Mouse (Mus musculus) cerebellum, postnatal 10 days (tissue): Measurements from ENCODE around the gene Gm11627.
"Not testable (repeated sequence)": the region's sequence is repeated elsewhere in the genome, so short reads cannot be mapped to it uniquely, and the experiment has no call there.

Source experiments
- DNase-seq, 2 experiments: peaks; one replicate each; pipeline ENCODE4 v3.0.0; 2021; ENCODE audit warnings: mixed read lengths in 2 of 2

Gm11627 gene

DNA sequence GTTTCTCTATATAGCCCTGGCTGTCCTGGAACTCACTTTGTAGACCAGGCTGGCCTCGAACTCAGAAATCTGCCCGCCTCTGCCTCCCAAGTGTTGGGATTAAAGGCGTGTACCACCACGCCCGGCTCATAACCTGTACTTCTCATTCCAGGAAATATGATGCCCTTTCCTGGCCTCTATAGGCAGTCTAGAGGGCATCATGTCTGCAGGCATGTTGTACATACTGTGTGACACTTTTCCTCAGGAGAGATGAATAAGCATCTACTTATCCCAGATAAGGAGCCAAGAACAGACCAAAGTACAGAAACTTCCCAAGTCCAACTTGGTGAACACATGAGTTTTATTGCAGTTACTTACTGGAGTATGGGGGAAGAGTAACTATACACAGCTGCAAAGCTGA, 20.6 kb downstream of the Gm11627 start:
- DNase-seq, result no peak

DNA sequence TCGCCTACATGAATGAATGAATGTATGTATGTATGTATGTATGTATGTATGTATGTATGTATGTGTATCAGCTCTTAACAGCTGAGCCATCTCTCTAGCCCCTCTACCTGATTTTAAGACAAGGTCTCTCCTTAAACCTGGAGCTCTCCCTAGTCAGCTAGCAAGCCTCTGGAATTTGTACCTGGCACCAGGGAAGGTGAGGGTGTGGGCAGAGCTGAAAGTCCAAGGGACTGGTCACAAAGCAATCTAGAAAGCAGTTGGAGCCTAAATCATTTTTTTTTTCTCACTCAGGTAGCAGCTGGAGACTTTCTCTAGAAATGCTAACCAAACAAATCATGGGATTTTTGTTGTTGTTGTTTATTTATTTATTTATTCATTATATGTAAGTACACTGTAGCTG, 21.9 kb downstream of the Gm11627 start:
- DNase-seq, result no peak

DNA sequence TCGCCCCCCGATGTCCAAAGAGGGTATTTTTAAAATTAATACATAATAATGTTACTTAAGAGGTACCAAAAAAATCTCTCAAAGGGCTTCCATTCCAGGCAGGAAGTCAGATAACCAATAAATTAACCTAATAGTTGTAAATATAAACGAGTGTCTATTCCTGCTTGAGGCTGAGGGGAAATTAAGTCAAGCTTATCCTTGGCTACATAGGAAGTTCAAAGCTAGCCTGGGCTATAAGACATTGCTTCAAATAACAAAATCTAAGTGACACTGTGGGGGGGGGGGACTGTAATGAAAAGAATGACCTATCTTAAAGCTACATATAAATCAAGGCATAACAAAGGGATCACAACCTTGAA, 22.6 kb downstream of the Gm11627 start:
- no peak for DNase-seq

DNA sequence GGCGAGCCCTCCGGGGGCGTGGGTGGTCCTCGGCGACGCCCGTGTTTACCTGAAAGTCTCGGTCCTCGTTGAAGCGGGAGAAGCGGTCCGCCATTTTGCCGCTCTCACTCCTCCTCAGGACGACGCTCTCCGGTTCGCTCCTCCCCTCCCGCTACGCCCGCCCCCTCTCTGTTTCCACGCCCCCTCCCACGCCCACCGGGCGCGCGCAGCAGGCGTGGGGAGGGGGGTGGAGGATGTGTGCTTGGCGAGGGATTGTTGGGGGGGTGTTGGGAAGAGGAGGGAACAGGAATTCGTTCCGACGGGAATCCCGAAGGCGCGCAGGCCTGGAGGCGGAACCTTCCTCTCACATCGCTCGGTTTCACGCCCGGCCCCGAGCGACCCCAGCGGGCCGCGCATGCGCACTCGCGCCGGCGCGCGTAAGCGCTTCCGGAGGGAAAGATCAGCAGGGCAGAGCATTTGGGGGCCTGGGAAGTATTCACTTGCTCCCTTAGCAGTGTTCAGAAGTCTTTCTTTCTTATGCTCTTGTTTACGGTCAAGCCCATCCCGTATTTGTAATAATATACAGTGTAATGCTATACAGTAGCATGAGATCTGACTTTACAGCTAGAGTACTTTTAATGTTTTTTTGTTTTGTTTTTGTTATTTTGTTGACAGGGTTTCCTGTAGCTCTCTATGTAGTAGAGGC, 23.1 kb downstream of the Gm11627 start, which contains the start of gene Gpatch8:
Gpatch8 (minus strand) TSS at position 362 of the 685 bp plus-strand sequence.
- DNase-seq, result peak; percentile 96 to 98

DNA sequence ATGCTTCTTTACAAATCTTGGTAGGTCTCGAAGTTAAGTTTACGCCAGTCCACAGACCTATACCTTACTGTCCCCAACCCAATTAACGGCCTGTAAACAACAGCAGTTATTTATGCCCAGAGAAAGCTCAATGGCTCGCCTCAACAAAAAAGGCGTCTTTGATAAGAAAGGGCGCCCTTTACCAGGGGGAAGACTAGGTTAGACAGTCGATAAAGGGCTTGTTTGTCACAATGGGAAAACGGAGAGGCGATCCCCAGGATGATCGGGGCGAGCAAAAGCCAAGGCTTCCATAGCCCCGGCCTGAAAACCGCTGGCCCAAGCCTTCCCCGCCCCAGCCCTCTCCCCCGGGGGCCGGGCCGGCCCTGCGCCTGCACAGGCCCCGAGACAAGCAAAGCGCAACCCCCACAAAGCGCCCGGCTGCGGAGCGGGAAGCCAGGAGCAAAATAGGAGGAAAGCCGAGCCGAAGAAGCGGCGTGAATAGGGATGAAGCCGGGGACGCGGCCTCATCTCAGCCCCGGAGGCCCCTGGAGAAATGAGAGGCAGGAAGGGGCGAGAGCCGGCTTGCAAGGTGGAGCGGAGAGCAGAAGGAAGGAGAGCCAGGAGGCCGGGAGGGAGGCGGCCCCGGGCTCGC, 23.7 kb downstream of the Gm11627 start:
- peak in 1 of 2 experiments; percentile 68 for DNase-seq

DNA sequence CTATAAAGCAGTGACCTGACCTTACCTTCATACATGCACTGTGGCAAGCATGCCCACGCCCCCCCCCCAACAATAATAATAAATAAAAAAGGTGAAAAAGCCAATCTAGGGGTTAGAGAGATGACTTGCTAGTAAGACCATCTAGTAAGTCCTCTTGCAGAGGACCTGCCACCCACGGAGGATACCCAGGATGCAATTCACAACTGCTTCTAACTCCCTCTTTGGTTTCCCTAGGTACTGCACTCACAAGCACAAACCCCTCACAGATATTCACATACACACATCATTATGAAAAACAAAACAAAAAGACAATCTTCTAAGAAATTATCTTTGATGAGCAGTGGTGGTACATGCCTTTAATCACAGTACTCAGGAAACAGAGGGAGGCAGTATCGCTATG, 27.2 kb downstream of the Gm11627 start:
- DNase-seq, result no peak

DNA sequence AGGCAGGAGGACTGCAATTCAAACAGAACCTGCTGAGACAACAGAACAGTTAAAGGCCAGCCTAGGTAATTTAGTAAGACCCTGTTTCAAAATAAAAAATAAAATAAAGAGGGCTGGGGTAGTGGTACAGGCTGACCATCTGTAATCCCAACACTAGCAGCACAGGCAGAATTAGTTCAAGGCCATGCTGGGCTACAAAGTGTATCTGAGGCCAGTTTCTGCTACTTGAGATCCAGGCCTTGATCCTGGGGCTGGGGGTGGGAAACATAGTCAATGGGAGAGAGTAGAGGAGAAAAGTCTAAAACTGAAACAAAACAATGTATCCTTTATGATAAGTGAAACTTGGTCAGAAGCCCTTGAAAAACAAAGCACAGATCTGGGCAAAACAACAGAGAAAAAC, 28.1 kb downstream of the Gm11627 start:
- DNase-seq, result no peak

DNA sequence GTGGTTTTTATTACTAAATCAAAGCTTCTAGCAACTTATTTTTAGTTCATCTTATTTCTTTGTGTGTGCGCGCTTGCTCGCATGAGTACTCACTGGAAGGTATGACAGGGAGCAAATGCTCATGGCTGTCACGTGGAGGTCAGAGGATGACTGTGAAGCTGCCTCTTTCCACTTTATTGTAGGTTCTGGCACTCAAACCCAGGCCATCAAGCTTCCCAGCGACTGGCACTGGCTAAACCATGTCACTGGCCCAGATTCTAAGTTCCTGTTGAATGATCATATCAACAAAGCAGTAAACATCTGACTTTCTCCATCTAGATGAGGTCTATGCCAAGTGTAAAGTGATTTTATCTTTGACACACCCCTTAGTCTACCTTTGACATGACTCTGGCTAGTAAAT, 37.8 kb downstream of the Gm11627 start:
- no peak for DNase-seq

DNA sequence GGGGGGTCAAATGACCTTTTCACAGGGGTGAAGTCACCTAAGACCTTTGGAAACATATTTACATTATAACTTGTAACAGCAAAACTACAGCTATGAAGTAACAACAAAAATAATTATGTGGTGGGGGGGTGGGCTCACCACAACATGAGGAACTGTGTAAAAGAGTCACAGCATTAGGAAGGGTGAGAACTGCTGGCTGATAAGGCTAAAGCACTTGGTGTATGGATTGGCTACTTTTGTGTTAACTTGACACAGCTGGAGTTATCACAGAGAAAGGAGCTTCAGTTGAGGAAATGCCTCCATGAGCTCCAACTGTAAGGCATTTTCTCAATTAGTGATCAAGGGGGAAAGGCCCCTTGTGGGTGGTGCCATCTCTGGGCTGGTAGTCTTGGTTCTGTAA, 39.0 kb downstream of the Gm11627 start:
- not testable (repeated sequence) for DNase-seq

DNA sequence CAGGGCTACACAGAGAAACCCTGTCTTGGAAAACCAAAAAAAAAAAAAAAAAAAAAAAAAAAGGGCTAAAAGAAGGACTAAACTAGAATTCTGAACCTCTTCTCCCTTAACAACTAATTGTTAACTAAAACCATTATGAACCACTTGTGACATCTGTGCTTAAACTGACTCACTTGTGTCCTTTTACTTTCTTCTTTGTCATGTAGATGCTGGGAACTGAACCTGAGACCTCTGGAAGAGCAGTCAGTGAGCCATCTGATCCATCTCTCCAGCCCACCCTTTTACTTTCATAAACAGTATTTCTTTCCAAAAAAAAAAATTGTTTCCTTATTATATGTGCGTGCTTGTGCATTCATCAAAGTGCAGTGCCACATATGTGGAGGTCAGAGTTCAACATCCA, 39.6 kb downstream of the Gm11627 start:
- no peak for DNase-seq

DNA sequence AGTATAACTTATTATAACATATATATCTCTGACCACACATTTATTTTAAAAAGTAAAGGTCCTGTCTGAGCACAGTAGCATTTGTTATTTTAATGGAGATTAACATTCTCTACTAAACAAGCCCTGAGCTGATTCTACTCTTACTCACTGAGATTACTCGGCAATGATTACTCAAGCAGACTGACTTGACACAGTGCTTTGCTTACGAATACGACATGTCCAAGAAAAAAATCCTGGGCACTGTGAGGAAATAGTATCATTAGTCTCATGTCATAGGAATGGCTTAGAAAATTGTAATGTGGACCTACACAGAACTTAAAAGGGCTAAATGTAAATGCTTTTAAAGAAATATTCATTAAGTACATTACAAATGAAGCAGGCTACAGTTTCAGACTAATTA, 43.1 kb downstream of the Gm11627 start:
- DNase-seq, result no peak

DNA sequence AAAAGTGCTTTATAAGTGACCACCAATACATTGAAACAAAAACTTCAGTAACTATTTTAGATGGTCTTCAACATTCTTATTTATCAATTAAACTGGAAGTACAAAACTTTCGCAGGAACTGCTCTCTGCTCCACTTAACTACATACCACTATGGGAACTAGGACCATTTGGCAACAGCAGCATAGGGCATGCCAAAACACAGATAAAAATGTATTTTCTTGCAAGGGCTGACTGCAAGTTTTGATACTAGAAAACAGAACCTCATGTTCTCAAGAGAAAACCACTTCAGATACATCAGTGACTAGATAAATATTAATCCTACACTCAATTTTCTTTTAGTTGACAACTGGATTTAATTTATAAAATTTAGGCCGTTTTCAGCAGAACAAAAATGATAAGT, 45.2 kb downstream of the Gm11627 start:
- no peak for DNase-seq

DNA sequence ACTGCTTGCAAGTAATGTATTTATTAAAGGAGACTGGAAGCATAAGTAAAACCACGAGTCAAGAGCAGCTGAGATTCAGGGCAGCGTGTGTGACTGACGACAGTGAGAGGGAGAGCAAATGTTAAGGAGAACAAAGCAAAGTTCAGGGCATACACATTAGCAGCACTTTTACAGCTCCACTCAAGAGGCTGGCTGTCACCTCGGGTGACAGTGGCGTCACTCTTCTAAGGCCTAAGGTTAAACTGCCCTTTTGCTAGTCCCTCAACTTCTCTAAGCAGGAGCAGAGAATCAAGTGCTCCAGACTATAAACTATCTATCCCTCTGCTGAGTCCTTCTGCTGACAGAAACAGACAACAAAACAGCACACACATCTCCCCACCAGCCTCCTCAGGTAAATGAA, 47.8 kb downstream of the Gm11627 start:
- no peak for DNase-seq
